Mouse (Mus musculus): ENCODE measurements at regions not wholly inside any gene's neighbourhood (a gene's known extent, or its start where the extent isn't known, plus 50 kb on each side); places are given as distances from the start of the nearest gene placed in this dataset.

- DNase-seq (ENCODE audit: extremely low spot score, low spot score): no peak
- Histone ChIP-seq H3K9me3 (no peaks in the 10 kb centered on the region), H3K4me1 (peaks cover 4% of the 10 kb centered on the region; the same call in 1 of the 2 replicates), H3K36me3 (replicated peaks) (no peaks in the 10 kb centered on the region), H3K27ac (no peak overlapping the region), H3K27me3 (ENCODE audit: poor library complexity, severe bottlenecking) (peaks cover 23% of the 10 kb centered on the region; the same call in 1 of the 2 replicates), H3K4me3 (no peak overlapping the region)
- WGBS: 67% methylated on average over 8 of the region's 8 CpGs
These were observed 243.8 kb upstream of the Tprg start for GRCm38 (mm10) chr16:25042669-25043440.

- 83% methylated on average over 3 of the region's 3 CpGs for WGBS
- no peak for DNase-seq (ENCODE audit: extremely low spot score, low spot score)
- no peaks in the 10 kb centered on the region for H3K9me3 ChIP-seq
- no peak overlapping the region for H3K4me3 ChIP-seq
- H3K27ac ChIP-seq: no peak overlapping the region
- H3K36me3 ChIP-seq (replicated peaks): no peaks in the 10 kb centered on the region
- H3K27me3 ChIP-seq (ENCODE audit: poor library complexity, severe bottlenecking): peaks cover 23% of the 10 kb centered on the region; the same call in 1 of the 2 replicates
- H3K4me1 ChIP-seq: peaks cover 4% of the 10 kb centered on the region; the same call in 1 of the 2 replicates
These were observed 242.0 kb upstream of the Tprg start for GRCm38 (mm10) chr16:25044637-25045036.

GRCm38 (mm10) chr16:25047726-25048125 is 238.9 kb upstream of the Tprg start:
- Histone ChIP-seq H3K4me1 (peaks cover 5% of the 10 kb centered on the region; the same call in 1 of the 2 replicates), H3K27me3 (ENCODE audit: poor library complexity, severe bottlenecking) (0 out of 2 replicates have a peak, but pooled peaks cover 9% of the 10 kb centered on the region), H3K36me3 (replicated peaks) (no peaks in the 10 kb centered on the region), H3K9me3 (no peaks in the 10 kb centered on the region), H3K27ac (no peak overlapping the region), H3K4me3 (no peak overlapping the region)
- WGBS: 99% methylated on average over 2 of the region's 2 CpGs
- DNase-seq (ENCODE audit: extremely low spot score, low spot score): no peak

- Histone ChIP-seq H3K36me3 (replicated peaks) (no peaks in the 10 kb centered on the region), H3K27ac (no peak overlapping the region), H3K27me3 (ENCODE audit: poor library complexity, severe bottlenecking) (peaks cover 15% of the 10 kb centered on the region; the same call in 1 of the 2 replicates), H3K4me1 (0 out of 2 replicates have a peak, but pooled peaks cover 5% of the 10 kb centered on the region), H3K9me3 (no peaks in the 10 kb centered on the region), H3K4me3 (no peak overlapping the region)
- WGBS: 52% methylated on average over 7 of the region's 7 CpGs
- DNase-seq (ENCODE audit: extremely low spot score, low spot score): no peak
These were observed 236.6 kb upstream of the Tprg start for GRCm38 (mm10) chr16:25049928-25050510.

- H3K4me1 ChIP-seq: peaks cover 11% of the 10 kb centered on the region
- no peak overlapping the region for H3K4me3 ChIP-seq
- H3K27ac ChIP-seq: no peak overlapping the region
- WGBS: 86% methylated on average over 5 of the region's 5 CpGs
- H3K9me3 ChIP-seq: no peaks in the 10 kb centered on the region
- DNase-seq (ENCODE audit: extremely low spot score, low spot score): no peak
- H3K27me3 ChIP-seq (ENCODE audit: poor library complexity, severe bottlenecking): peaks cover 19% of the 10 kb centered on the region
- no peaks in the 10 kb centered on the region for H3K36me3 ChIP-seq (replicated peaks)
These were observed 235.6 kb upstream of the Tprg start for GRCm38 (mm10) chr16:25051044-25051443.

GRCm38 (mm10) chr16:25052428-25052827 is 234.2 kb upstream of the Tprg start:
- Histone ChIP-seq H3K4me1 (peaks cover 11% of the 10 kb centered on the region), H3K27me3 (ENCODE audit: poor library complexity, severe bottlenecking) (peaks cover 27% of the 10 kb centered on the region), H3K36me3 (replicated peaks) (no peaks in the 10 kb centered on the region), H3K27ac (no peak overlapping the region), H3K9me3 (no peaks in the 10 kb centered on the region), H3K4me3 (no peak overlapping the region)
- DNase-seq (ENCODE audit: extremely low spot score, low spot score): no peak
- 83% methylated on average over 5 of the region's 5 CpGs for WGBS

GRCm38 (mm10) chr16:25052917-25053343 is 233.7 kb upstream of the Tprg start:
- Histone ChIP-seq H3K4me3 (no peak overlapping the region), H3K4me1 (peaks cover 15% of the 10 kb centered on the region), H3K36me3 (replicated peaks) (no peaks in the 10 kb centered on the region), H3K27me3 (ENCODE audit: poor library complexity, severe bottlenecking) (peaks cover 32% of the 10 kb centered on the region), H3K9me3 (no peaks in the 10 kb centered on the region), H3K27ac (no peak overlapping the region)
- no peak for DNase-seq (ENCODE audit: extremely low spot score, low spot score)
- WGBS: 84% methylated on average over 5 of the region's 5 CpGs

GRCm38 (mm10) chr16:25054304-25054703 is 232.3 kb upstream of the Tprg start:
- H3K4me3 ChIP-seq: no peak overlapping the region
- H3K27me3 ChIP-seq (ENCODE audit: poor library complexity, severe bottlenecking): peaks cover 37% of the 10 kb centered on the region
- H3K27ac ChIP-seq: no peak overlapping the region
- DNase-seq (ENCODE audit: extremely low spot score, low spot score): no peak
- no peaks in the 10 kb centered on the region for H3K9me3 ChIP-seq
- 86% methylated on average over 2 of the region's 2 CpGs for WGBS
- peaks cover 26% of the 10 kb centered on the region for H3K4me1 ChIP-seq
- H3K36me3 ChIP-seq (replicated peaks): no peaks in the 10 kb centered on the region

GRCm38 (mm10) chr16:25055376-25055775 is 231.2 kb upstream of the Tprg start:
- Histone ChIP-seq H3K9me3 (no peaks in the 10 kb centered on the region), H3K27ac (no peak overlapping the region), H3K4me1 (peaks cover 31% of the 10 kb centered on the region), H3K27me3 (ENCODE audit: poor library complexity, severe bottlenecking) (peaks cover 39% of the 10 kb centered on the region), H3K4me3 (no peak overlapping the region), H3K36me3 (replicated peaks) (no peaks in the 10 kb centered on the region)
- no peak for DNase-seq (ENCODE audit: extremely low spot score, low spot score)
- WGBS: 63% methylated on average over 9 of the region's 9 CpGs

GRCm38 (mm10) chr16:25058051-25058747 is 228.4 kb upstream of the Tprg start:
- H3K27ac ChIP-seq: peak overlapping the region; percentile 96
- peaks cover 33% of the 10 kb centered on the region for H3K4me1 ChIP-seq
- peaks cover 62% of the 10 kb centered on the region for H3K27me3 ChIP-seq (ENCODE audit: poor library complexity, severe bottlenecking)
- no peaks in the 10 kb centered on the region for H3K9me3 ChIP-seq
- no peaks in the 10 kb centered on the region for H3K36me3 ChIP-seq (replicated peaks)
- WGBS: 28% methylated on average over 11 of the region's 11 CpGs
- H3K4me3 ChIP-seq: peak overlapping the region; percentile 63
- DNase-seq (ENCODE audit: extremely low spot score, low spot score): no peak

- Histone ChIP-seq H3K9me3 (no peaks in the 10 kb centered on the region), H3K36me3 (replicated peaks) (no peaks in the 10 kb centered on the region), H3K27me3 (ENCODE audit: poor library complexity, severe bottlenecking) (peaks cover 69% of the 10 kb centered on the region), H3K4me1 (peaks cover 33% of the 10 kb centered on the region), H3K27ac (peak overlapping the region; percentile 96), H3K4me3 (peak overlapping the region; percentile 63)
- DNase-seq (ENCODE audit: extremely low spot score, low spot score): peak; percentile 88
- WGBS: under 1% methylated on average over 36 of the region's 36 CpGs
These were observed 227.7 kb upstream of the Tprg start for GRCm38 (mm10) chr16:25058812-25059501.

- Histone ChIP-seq H3K9me3 (no peaks in the 10 kb centered on the region), H3K4me3 (peak overlapping the region; percentile 63), H3K27me3 (ENCODE audit: poor library complexity, severe bottlenecking) (peaks cover 65% of the 10 kb centered on the region), H3K27ac (peak overlapping the region; percentile 96), H3K36me3 (replicated peaks) (no peaks in the 10 kb centered on the region), H3K4me1 (peaks cover 33% of the 10 kb centered on the region)
- WGBS: under 1% methylated on average over 12 of the region's 12 CpGs
- DNase-seq (ENCODE audit: extremely low spot score, low spot score): no peak
These were observed 227.1 kb upstream of the Tprg start for GRCm38 (mm10) chr16:25059504-25059992.
